Mouse (Mus musculus): ENCODE results near the gene Phf12.

Gene Phf12

DNA sequence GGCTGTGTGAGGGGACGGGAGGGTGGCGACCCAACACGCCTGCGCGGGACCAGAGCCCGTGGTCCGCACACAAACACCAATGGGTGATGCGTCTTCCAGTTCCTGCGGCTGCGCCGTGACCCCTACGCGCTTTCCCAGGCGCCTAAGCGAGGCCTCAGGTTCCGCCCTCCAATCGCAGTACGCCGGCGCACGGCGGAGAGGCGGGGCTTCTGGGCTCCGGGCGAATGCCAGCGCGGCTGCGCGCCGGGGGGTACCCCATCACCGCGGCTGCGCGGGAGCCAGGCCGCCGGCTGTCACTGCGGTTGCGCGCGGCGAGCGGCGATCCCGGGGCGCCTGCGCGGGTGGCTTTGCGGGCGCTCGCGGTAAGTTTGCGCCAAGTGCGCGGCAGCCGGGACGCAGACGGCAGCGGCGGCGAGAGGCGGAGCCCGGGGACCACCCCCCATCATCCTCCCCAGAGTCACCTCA, at the start of gene Phf12:
Gene Phf12, plus strand, starts transcription at position 314 of the 465 bp plus-strand sequence.
- DNase-seq = peak; percentile 100

DNA sequence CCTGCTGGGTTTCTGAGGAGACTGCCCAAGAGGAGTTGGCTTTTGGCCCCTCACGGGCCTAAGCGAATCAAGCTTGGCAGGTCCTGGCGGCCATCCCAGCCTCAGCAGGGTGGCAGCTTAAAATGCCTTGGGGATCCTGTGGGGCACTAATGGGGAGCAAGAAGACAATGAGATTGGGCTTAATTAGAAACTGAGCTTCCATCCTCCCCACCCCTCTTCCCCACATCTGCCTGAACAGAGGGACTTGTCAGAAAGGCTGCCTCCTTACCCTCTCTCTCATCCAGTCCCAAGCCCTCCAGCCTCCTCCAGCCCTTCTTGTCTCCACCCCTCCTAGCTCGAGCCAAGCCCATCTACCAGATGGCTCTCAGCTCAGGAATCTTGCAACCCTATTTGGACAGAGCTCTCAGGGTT, 48.4 kb upstream of the Phf12 start:
- peak; percentile 89 for DNase-seq

DNA sequence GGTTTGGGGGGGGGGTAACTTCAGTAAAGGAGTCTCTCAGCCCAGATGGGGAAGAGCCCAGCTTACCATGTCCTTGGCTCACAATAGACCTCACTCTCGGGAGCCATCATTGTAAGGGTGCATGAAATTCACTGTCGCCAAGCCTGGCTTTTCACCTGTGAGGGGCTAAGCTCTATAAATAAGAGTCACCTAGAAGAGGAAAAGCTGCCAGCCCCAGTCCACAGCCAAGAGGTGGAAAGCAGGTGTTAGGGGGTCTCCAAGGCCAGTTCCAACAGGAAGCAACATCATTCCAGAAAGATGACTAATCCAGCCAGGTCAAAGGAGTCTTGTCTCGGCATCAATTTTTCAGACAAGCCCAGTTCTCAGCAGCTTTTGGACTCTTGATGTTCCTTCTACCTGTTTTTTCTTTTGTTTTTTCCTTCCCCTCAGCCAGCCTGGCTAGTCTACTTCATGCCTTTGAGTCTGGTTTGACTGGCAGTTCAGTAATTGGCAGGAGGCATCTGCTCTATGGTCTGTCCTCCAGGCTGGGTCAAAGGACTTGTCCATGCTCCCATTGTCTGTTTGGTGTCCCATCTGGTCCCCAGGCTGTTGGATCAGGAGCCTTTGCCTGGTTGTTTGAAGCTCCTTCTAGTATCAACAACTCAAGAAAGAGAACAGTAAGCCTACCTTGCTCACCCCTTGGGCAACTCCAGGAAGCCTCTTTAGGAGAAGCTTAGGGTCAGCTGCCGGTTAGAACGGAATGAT, 47.8 kb upstream of the Phf12 start:
- DNase-seq = no peak

DNA sequence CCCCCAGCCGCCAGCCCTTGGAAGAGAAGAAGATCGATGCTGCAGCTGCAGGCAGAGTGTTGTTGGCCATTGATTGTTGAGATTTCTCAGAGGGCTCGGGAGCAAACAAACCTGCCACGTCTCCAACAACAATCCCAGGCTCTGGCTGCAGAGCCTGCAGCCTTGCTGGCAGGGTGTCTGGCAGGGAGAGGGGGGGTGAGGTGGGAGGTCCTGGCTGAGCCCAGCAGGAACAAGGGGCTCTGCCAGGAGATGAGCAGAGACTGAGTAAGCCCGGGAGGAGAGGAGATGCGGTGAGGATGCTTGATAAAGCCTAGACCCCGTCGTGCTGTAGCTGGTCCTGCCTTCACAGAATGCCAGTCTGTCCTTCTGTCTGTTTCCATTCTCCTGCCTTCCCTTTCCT, 45.7 kb upstream of the Phf12 start:
- DNase-seq = no peak

DNA sequence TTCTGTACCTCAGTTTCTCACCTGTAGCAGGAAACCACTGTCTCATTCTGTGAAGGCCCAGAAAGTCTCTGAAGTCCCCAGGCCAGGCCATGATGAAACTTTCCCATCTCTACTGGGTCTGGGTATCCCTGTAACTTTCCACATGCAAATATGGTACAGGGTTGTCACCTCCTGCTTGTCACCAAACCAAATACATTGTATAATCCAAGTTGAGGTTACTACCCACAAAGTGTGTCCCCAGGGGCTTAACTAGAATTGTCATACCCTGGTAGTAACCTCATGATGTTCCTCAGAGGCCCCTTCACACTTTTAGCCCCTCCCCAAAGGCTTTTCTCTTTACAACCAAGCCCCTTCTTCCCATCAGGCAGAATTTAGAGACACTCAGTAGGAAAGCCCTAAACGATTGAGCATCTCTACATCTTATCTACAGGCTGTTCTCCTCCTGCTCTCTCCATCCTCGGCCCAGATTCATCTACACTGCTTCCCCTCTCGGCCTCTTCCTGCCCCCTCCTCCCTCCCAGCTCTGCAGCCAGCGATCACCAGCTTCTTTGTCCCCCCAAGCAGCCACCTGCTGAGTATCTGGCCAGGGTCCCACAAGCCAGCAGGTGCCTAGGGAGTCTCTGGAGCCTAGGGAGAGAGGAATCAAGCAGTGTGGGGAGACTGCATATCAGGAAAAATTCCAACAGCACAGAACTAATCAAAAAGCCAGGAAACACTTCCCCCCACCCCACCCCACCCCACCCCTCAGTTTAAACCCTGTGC, 44.7 kb upstream of the Phf12 start:
- DNase-seq = peak; percentile 80

DNA sequence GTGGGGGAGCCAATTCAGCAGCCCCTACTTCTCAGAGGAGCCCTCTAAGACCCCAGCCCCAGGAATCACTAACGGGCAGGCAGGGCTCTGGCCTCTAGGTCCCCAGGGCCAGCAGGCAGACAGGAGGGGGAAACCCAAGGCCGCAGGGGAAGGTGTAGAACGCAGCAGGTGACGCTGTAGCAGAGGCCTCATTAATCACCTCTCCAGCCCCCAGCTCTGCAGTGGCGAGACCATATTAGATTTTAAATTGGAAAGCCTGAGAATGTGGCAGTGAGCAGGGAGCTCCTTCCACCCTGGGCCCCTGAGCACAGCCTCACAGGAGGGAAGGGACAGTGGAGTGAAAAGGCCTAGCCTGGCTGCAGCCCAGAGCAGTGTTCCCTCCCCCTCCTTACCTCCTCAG, 40.3 kb upstream of the Phf12 start:
- DNase-seq = no peak

DNA sequence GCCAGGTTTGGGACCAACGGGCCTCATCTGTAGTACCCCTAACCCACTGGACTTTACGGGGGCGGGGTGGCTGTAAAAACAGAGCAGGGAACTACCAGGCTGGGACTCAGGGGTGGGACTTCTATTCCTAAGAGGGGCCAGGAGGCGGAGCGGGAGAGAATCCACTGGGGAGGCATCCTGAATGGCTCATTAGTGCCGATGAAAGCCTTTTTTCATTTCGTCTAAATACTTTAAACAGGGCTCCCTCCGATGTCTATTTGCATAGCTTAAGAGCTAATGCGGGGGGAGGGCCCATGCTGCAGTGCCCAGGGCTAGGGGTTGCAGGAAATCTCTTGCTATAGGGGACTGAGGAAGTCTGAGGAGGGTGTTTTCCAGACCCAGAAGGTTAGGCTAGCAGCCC, 34.7 kb upstream of the Phf12 start:
- DNase-seq = peak; percentile 76

DNA sequence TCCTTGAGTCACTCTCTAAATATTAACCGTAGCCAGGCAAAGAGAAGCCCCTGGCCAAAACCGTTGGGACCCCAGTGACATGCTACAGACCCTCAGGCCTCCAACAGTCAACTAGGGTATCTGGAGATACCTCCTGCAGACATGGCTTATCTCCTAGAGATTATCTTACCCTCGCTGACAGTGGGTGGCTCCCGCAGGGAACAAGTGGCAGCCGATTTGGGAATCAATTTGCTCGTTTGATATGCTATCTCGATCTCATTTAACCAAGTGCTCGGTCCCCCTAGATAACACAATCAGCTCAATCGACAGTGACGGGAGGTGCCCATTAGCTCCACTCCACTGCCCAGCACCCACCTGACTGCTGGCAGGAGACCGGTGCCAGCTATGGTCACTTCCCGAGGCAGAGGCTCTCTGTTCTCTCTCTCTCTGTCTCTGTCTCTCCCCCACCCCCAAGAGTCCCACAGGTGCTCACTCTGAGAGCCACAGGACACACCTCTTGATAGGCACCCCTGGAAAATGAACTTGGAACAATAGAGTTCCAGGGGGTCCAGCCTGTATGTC, 32.3 kb upstream of the Phf12 start:
- DNase-seq = no peak

DNA sequence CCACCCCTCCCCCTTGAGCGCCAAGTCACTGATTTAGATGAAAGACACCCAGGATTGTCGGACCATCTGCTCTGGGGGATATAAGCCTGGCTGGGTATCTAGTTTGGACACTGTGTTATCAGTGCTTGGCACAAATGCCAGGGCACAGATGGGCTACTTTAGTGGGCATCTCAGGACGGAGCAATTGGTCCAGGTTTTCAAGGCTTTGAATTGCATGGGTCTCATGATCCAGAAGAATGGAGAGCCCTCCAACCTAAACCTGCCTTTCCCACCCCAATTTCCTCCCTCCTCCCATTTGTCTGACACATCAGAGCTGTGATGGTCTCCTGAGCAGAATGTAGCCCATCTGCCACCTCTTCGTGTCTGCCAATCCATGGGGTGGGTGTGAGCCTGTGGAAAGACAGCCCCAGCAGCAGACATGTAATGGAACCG, 31.7 kb upstream of the Phf12 start:
- DNase-seq = no peak

DNA sequence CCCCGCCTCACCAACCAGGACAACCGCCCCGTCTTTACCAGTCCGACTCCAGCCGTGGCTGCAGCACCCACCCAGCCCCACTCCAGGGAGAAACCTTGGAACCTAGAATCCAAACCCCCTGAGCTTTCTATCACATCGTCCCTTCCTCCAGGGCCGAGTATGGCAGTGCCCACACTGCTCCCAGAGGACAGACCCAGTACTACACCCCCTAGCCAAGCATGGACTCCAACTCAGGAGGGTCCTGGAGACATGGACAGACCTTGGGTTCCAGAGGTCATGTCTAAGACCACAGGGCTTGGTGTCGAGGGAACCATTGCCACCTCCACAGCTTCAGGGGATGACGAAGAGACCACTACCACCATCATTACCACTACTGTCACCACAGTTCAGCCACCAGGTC, 28.9 kb upstream of the Phf12 start:
- peak; percentile 59 for DNase-seq

DNA sequence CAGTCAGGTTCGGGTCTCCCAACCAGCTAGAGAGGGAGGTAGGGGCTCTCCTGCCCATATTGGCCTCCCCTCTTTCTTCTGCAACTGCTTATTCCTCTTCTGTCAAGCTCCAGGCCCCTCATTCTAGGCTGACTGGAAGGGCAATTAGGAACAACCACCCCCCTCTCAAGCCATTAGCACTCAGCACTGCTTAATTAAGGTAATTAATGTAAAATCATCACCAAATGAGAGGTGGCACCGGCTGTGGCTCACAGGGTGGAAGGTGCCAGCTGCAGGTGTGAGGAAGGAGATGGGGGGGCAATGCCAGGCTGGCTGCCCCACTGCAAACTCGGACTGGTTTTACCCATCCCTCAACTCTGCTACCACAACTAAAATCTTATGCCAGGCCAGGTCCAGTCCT, 26.1 kb upstream of the Phf12 start:
- peak; percentile 51 for DNase-seq

DNA sequence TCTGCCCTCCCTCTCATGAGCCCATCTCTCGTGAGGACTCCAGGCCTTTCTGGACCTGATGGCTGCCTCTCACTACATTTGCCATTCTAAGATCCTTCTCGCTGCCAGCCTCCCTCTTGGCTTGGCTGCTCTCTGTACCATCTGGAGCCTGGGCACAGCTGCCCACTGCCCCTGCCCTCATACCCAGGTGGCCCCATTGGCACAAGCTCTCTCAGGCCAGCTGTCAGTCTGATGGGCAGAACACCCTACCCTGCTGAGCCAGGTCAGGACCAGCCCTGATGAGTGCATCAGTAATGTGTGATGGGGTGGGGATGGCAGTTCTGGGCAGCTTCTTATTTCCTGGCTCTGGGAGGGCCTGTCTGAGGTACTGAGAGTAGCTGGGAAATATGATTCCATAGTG, 24.3 kb upstream of the Phf12 start:
- DNase-seq = peak; percentile 64

DNA sequence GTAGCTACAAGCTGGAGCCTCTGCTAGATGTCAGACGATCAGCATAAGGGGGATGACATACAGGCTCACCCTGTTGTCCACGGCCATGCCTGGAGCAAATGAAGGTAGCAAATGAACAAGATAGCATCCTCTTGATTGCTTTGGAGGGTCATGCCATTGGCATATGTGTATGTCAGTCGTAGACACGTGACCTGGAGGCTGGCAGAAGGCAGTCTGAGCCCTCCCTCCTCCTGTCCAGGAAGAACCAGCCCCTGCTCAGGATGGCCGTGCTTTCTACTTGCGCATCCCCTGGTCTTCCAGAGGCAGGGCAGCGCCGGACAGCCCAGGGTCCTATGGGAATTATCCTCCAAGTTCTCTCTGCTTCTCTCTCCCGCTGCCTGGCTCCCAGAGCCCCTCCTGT, 23.6 kb upstream of the Phf12 start:
- DNase-seq = no peak

DNA sequence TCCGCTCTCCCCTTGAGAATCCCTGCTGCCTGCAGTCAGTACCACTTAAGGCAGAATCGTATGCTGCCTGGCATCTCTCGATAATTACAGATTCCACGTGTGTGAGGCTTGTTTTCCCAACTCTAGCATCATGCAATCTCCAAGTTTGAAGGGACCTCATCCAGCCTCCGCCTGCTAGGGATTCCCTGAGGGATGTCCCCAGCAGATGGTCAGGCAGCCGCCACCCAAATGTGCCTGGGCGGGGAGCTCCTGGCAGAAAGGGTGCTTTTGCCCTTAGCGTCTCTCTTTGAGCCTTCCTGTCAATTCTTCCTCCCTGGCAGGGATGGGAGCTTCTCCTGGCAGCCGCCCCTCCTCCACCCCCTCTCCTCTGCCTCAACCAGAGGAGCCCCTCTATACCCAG, 22.4 kb upstream of the Phf12 start:
- no peak for DNase-seq

DNA sequence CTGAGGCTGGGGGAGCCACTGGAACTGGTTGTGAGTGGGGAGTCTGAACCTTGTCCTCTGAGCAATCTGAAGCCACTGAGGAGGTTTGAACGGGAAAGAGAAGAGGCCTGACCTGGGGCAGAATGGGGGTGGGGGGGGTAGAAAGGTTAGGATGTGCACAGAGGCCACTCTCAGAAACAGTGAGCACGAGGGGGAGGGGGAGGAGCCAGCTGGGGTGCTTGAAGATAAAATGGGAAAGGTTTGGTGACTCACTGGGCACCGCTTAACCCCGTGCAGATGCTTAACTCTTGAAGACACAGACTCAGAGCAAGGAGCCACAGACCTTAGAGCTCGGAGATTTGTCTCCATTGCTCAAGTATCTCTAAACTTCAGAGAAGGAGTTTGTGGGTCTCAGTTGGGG, 21.7 kb upstream of the Phf12 start:
- DNase-seq = no peak

DNA sequence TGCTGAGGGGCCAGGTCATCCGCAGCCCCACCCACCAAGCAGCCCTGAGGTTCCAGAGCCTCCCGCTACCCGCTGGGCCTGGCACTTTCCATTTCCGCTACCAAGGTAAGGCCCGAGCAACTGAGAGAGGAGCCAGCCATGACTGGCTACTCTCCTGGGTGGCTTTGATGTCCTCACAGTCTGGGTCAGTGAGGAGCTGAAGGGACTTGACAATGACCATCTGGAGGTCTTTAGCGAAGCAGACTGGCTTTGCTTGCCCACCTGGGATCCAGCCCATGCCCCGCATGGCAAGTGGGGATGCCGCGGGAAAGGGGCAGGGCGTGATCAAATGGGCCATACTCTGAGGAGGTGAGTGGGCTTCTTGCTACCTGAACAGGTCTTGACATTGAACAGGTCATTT, 19.6 kb upstream of the Phf12 start:
- DNase-seq = no peak

DNA sequence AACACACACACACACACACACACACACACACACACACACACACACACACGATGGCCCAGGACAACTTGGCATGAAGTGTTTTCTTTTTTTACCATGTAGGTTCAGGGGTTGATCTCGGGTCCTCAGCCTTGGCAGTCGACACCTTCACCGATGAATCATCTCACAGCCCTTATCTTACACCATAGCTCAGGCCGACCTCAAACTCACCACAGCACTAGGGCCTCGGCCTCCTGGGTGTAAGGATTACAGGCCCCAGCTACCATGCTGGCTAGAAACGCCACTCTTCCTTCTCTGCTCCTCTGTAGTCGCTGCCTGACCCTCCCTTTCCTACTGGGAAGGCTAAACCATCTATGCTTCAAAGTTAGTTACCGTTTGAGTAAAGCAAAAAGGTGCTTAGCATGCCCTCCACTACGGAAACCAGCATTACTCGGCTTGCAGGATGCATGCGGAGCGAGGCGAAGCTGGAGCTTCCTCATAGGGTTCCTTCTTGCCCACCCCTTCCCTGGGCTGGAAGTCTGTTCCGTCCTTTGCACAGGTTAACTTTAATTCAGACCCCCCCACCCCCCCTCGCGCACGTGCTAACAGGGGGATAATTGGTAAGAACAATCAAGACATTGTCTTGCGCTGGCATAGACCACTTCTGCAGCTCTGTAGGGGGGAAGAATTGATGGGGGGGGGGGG, 18.0 kb upstream of the Phf12 start:
- no peak for DNase-seq

DNA sequence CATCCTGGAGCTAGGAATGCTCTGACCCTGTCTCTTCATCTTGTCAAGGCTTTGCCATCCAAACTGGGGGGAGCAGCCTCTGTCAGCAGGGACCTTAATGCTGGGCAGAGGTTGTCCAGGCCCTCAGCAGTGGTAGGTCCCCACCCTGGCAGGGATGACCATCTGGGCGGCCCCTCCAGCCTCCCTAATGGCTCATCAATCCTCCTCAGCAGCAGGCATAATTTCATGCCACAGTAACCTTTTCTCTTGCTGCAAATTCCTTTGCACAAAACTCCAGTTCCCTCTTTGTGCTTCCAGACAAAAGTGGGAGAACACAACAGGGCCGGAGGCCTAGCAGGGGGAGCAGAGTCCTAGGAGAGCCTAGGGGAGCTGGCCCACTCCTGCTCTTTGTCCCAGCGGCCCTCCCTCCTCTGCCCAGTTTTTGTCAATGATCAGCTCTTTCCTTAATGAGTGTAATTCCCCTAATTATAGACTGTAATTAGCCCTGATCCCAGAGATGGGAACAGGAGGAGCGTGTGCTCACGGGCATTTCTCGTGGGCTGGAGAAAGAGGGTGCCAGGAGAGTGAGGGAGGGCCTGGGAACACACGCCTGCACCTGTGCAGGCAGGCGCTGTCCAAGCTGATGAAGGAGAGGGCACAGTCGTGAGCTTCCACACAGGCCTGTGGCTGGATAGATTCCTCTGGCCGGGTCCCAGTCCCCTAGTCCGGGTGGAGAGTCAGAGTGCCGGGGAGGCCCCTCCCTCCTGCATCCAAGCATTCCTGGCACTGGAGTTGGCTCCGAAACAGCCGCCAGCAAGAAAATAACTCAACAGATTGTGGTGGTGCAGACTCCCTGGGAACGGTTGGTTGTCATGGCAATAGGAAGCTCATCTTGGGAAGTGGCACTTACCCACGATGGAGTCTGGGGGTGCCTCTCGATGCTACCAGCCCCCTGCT, 17.2 kb upstream of the Phf12 start:
- peak; percentile 96 for DNase-seq

DNA sequence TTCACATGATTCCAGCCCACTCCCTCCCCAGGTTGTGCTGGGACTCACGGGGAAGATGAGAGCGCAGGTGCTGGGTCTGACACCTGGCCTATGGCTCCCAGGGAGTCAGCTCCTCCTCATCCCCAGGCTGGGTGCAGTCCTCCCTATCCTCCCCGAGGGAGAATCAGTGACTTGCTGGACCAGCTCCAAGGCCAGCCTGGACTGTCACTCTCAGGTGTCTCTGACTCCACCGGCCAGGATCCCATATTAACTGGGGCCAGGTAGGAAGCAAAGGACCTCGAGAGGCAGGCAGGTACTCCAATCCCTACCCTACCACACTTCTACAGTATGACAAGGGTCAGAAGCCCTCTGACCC, 16.5 kb upstream of the Phf12 start:
- no peak for DNase-seq

DNA sequence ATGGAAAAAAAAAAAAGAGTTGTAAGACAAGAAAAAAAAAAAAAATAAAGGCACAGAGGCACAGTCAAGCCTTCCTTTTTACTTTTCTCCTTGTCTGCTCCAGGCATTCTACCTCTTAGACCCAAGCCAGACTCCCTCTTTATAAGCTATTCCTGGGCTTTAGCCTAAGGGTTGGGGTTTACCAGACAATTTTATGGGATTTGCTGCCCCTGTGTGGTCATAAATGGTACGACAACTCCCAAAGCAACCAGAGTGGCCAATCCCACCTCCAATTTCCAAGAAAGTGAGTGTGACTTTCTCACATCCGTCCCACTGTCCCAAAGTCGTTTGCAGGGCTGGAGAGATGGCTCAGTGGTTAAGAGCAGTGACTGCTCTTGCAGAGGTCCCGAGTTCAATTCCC, 15.4 kb upstream of the Phf12 start:
- peak; percentile 85 for DNase-seq

DNA sequence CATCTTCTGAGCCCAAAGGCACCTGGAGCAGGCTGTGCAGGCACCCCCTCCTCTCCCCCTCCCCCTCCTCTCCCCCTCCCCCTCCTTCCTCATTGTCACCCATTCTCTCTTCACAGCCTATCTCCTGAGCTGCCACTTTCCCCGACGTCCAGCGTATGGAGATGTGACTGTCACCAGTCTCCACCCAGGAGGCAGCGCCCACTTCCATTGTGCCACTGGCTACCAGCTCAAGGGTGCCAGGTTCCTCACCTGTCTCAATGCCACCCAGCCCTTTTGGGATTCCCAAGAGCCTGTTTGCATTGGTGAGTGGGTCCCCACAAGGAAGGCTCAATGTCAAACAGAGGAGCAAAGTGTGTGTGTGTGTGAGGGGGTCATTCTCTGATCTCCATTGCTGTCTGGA, 13.8 kb upstream of the Phf12 start:
- no peak for DNase-seq

DNA sequence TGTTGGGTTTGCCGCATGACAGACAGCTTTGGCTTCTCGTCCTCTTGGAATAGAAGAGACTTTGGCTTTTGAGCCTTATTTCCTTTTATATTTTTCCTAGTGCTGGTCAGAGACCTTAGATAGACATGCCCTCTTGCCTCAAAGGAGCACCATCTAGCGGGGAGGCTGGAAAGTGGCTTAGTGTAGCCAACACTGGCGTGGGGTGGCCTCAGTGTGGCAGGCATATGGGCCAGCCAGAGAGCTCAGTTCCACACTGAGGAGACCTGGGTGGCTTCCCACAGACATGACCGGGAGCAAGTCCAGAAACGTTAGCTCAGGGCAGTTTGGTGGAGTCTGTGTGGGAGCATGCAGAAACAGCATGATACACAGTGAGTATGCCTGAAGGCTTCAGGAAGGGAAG, 11.8 kb upstream of the Phf12 start:
- DNase-seq = no peak

Measured in retina, postnatal 1 day (tissue).